In the genomic region with DNA sequence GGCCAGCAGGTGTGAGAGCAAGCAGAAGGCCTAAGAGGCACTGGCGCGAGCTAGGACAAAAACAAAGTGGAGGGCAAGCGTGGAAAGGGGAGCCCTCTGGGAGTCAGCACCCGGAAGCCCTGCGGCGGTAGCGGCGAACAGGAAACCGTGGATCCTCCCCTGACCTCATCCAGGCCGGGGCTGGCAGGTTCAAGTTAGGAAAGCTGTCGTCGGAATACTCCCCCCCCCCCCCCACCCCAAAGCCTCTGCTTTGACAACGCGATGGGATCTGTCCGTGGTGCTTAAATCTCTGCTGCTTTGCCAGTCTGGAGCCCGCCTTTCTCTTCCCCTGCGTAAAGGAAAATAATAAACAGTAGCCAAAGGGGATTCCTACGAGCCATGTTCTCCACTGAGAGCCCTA, we compare ENCODE assay signal across 10 mouse cellular contexts. TPM values are rescaled to one million over a fixed set of nuclear protein-coding genes. Genes with fewer than 3 reads are reported as not detected.
DNase-seq lines count a peak whose midpoint lies in the region; ATAC-seq lines count a peak whose summit lies in the region.
"Had no signal": no experiment of that assay in that cellular context is flagged by ENCODE, and none has a peak within 500 bp of the region (broad histone marks: within the 10 kb centered on the region; RNA-seq: fewer than 3 reads in every experiment).

No protein-coding gene starts in this region.

- WGBS in heart, embryonic 12.5 days: under 1% methylated on average over 18 of the region's 18 CpGs
- under 1% methylated on average over 18 of the region's 18 CpGs for WGBS in limb, embryonic 10.5 days
- WGBS in neural tube, embryonic 15.5 days: under 1% methylated on average over 18 of the region's 18 CpGs

- H3K4me3 ChIP-seq in heart, embryonic 12.5 days: peak overlapping the region; percentile 37
- peak overlapping the region; percentile 22; the same call in 1 of the 2 replicates for H3K4me3 ChIP-seq in limb, embryonic 10.5 days
- peak overlapping the region; percentile 47 for H3K4me3 ChIP-seq in neural tube, embryonic 15.5 days (replicated peaks)

- H3K36me3 ChIP-seq in heart, embryonic 12.5 days: no peaks in the 10 kb centered on the region
- no peaks in the 10 kb centered on the region for H3K36me3 ChIP-seq in limb, embryonic 10.5 days
- no peaks in the 10 kb centered on the region for H3K36me3 ChIP-seq in neural tube, embryonic 15.5 days

- no peak for ATAC-seq in heart, embryonic 12.5 days (ENCODE audit: insufficient number of reproducible peaks, low FRiP score)
- ATAC-seq in neural tube, embryonic 15.5 days (ENCODE audit: low FRiP score): no peak

- no peaks in the 10 kb centered on the region for H3K9me3 ChIP-seq in heart, embryonic 12.5 days (replicated peaks)
- no peaks in the 10 kb centered on the region for H3K9me3 ChIP-seq in limb, embryonic 10.5 days (replicated peaks)
- no peaks in the 10 kb centered on the region for H3K9me3 ChIP-seq in neural tube, embryonic 15.5 days (replicated peaks)

- peaks cover 38% of the 10 kb centered on the region for H3K4me1 ChIP-seq in heart, embryonic 12.5 days (replicated peaks)
- peaks cover 29% of the 10 kb centered on the region for H3K4me1 ChIP-seq in limb, embryonic 10.5 days
- H3K4me1 ChIP-seq in neural tube, embryonic 15.5 days: peaks cover 40% of the 10 kb centered on the region

- peaks cover 89% of the 10 kb centered on the region for H3K27me3 ChIP-seq in heart, embryonic 12.5 days (replicated peaks)
- H3K27me3 ChIP-seq in limb, embryonic 10.5 days (ENCODE audit: low read depth, poor library complexity, severe bottlenecking): peaks cover 100% of the 10 kb centered on the region
- peaks cover 70% of the 10 kb centered on the region for H3K27me3 ChIP-seq in neural tube, embryonic 15.5 days (replicated peaks)

- H3K9ac ChIP-seq in heart, embryonic 12.5 days: no peak overlapping the region
- no peak overlapping the region for H3K9ac ChIP-seq in neural tube, embryonic 15.5 days (replicated peaks)

- intact Hi-C loops in gastrocnemius, postnatal 14 days (cut with DNase I; ENCODE audit: low total_unique reads): no loop called here
- intact Hi-C loops in left cerebral cortex, postnatal 25 days (cut with DNase I): no loop called here

- peak overlapping the region; percentile 90 for H3K4me2 ChIP-seq in heart, embryonic 12.5 days
- peak overlapping the region; percentile 90 for H3K4me2 ChIP-seq in neural tube, embryonic 15.5 days

- peak; percentile 39 for DNase-seq in gastrocnemius, postnatal 14 days
- no peak for DNase-seq in gastrocnemius, adult 8-10 months (ENCODE audit: low spot score in 2 of 2)
- DNase-seq in adrenal gland, postnatal 10 days: peak; percentile 80
- peak; percentile 79 for DNase-seq in limb, embryonic 10.5 days (ENCODE audit: low spot score)
- DNase-seq in frontal cortex, postnatal 25 days (ENCODE audit: low spot score in 2 of 2): no peak
- no peak for DNase-seq in left cerebral cortex, postnatal 25 days (ENCODE audit: low spot score in 2 of 2)

- H3K27ac ChIP-seq in heart, embryonic 12.5 days (ENCODE audit: poor library complexity, severe bottlenecking): no peak overlapping the region
- no peak overlapping the region for H3K27ac ChIP-seq in limb, embryonic 10.5 days
- no peak overlapping the region for H3K27ac ChIP-seq in neural tube, embryonic 15.5 days (replicated peaks)

RNA-seq across cellular contexts. Expression of a gene that starts 1.7 kb away (rescaled TPM):
- total RNA-seq in gastrocnemius, postnatal 14 days (2021): not detected
- not detected for total RNA-seq in gastrocnemius, adult 8-10 months (2022)
- total RNA-seq in adrenal gland, postnatal 10 days (2021): not detected
- polyA plus RNA-seq in heart, embryonic 12.5 days (2016; fragmentation: Nextera tagmentation; extraction: Ambion mirVana): not detected in 2 replicates
- polyA plus RNA-seq in limb, embryonic 10.5 days (2016; fragmentation: Nextera tagmentation; extraction: Ambion mirVana): not detected in 2 replicates
- 2.4 and 3.3 TPM in 2 replicates for polyA plus RNA-seq in neural tube, embryonic 15.5 days (2015; fragmentation: Nextera tagmentation; extraction: Ambion mirVana)
- not detected for total RNA-seq in left cerebral cortex, postnatal 25 days (2021)
- total RNA-seq: hematopoietic stem cell, adult 5-6 weeks had no signal
- polyA plus RNA-seq: small intestine, adult 2 months had no signal

Comparison
In these comparisons a context has a peak if more than half of its experiments do, and no peak if none do; other contexts are left out.
1. DNase-seq: peak in gastrocnemius, postnatal 14 days (single experiment), adrenal gland, postnatal 10 days (single experiment) and limb, embryonic 10.5 days (single experiment); none in gastrocnemius, adult 8-10 months (0 of 2), frontal cortex, postnatal 25 days (0 of 2) and left cerebral cortex, postnatal 25 days (0 of 2).
2. Peak in every context shown above with its lines, with median percentiles within 50 percentile points of each other: H3K4me3 ChIP-seq.